Mouse (Mus musculus) hindbrain, embryonic 14.5 days (tissue): ENCODE data around the gene Gmppa. TPM values are rescaled to one million over a fixed set of nuclear protein-coding genes. Genes with fewer than 3 reads are reported as not detected.

Source experiments
- ATAC-seq: fragments of 200-750 bp; cut with Nextera tagmentation; 2 replicates; pipeline ENCODE4 v1.8.0; 2017; ENCODE audit warnings: moderate number of reproducible peaks, mild to moderate bottlenecking, moderate TSS enrichment, moderate library complexity; ENCODE audit not compliant: low FRiP score
- DNase-seq: peaks from one replicate; pipeline ENCODE4 v3.0.0-alpha.2; 2015; ENCODE audit warnings: low spot score
- H3K27ac ChIP-seq: fragments of 300-500 bp; sonication (generic); 2 replicates; pipeline ENCODE4 v1.5.1; 2014; ENCODE audit warnings: mild to moderate bottlenecking, moderate library complexity
- H3K27me3 ChIP-seq: fragments of 300-500 bp; sonication (generic); 2 replicates; pipeline ENCODE4 v1.6.1; 2014; ENCODE audit warnings: mild to moderate bottlenecking, low read length, mixed read lengths; ENCODE audit not compliant: control insufficient read depth, insufficient read depth
- H3K36me3 ChIP-seq: fragments of 300-500 bp; sonication (generic); replicated peaks from 2 replicates; pipeline ENCODE4 v1.6.1; 2014; ENCODE audit not compliant: control insufficient read depth, insufficient read depth
- H3K4me1 ChIP-seq: fragments of 300-500 bp; sonication (generic); replicated peaks from 2 replicates; pipeline ENCODE4 v1.6.1; 2014; ENCODE audit warnings: antibody characterized with exemption, low read length, mixed read lengths; ENCODE audit not compliant: control insufficient read depth, insufficient read depth
- H3K4me2 ChIP-seq: fragments of 300-500 bp; sonication (generic); replicated peaks from 2 replicates; pipeline ENCODE4 v1.6.1; 2014; ENCODE audit warnings: mild to moderate bottlenecking, moderate library complexity
- H3K4me3 ChIP-seq: fragments of 300-500 bp; sonication (generic); replicated peaks from 2 replicates; pipeline ENCODE4 v1.5.1; 2014; ENCODE audit warnings: mild to moderate bottlenecking, low read length
- H3K9ac ChIP-seq: fragments of 300-500 bp; sonication (generic); 2 replicates; pipeline ENCODE4 v1.6.1; 2014
- H3K9me3 ChIP-seq: fragments of 300-500 bp; sonication (generic); 2 replicates; pipeline ENCODE4 v1.6.1; 2016; ENCODE audit warnings: low read length; ENCODE audit not compliant: control insufficient read depth
- WGBS: fragments of 180-500 bp; shearing (Covaris S2); extraction: QIAGEN DNeasy Blood & Tissue Kit; methylation state at CpG from one replicate; pipeline ENCODE4 v1.1.7; 2014; 5-methylcytosine and 5-hydroxymethylcytosine counted together
- polyA plus RNA-seq: library from polyadenylated mRNA; unstranded; fragments of >200 nt; fragmentation: Nextera tagmentation; extraction: Ambion mirVana; gene quantifications from 2 replicates; pipeline ENCODE4 v1.2.1, GENCODE M21; 2014

Gene Gmppa
- polyA plus RNA-seq, result 53.1 and 65.0 TPM in 2 replicates

- Histone ChIP-seq H3K4me1 (peaks cover 11% of the 10 kb centered on the region), H3K4me3 (peak within 1 kb of the TSS; percentile 60), H3K27me3 (no peaks in the 10 kb centered on the region), H3K9me3 (no peaks in the 10 kb centered on the region), H3K27ac (peak within 1 kb of the TSS; percentile 79), H3K36me3 (no peaks in the 10 kb centered on the region), H3K4me2 (peak within 1 kb of the TSS; percentile 73), H3K9ac (peak within 1 kb of the TSS; percentile 78)
- 6% methylated on average over 28 of the region's 28 CpGs for WGBS
- DNase-seq (peak; percentile 89), ATAC-seq (peak; percentile 83)
These were observed at the start of gene Gmppa for GRCm38 (mm10) chr1:75435475-75436328. Gmppa (plus strand) TSS chr1:75435930.

GRCm38 (mm10) chr1:75386149-75386548 is 49.6 kb upstream of the Gmppa start:
- Histone ChIP-seq H3K36me3 (0 out of 2 replicates have a peak, but pooled peaks cover 3% of the 10 kb centered on the region), H3K9me3 (no peaks in the 10 kb centered on the region), H3K27me3 (peaks cover 35% of the 10 kb centered on the region), H3K9ac (peak overlapping the region; percentile 41), H3K4me1 (peaks cover 63% of the 10 kb centered on the region), H3K4me3 (0 out of 2 replicates have a peak overlapping the region, but pooled peaks have one; percentile 9), H3K27ac (no peak overlapping the region), H3K4me2 (peak overlapping the region; percentile 46)
- DNase-seq (no peak), ATAC-seq (0 out of 2 replicates have a peak, but pooled peaks have one; percentile 11)
- WGBS, result 33% methylated on average over 4 of the region's 4 CpGs

GRCm38 (mm10) chr1:75387469-75387928 is 48.2 kb upstream of the Gmppa start:
- ATAC-seq (peak; percentile 9; the same call in 1 of the 2 replicates), DNase-seq (no peak)
- WGBS, result 13% methylated on average over 7 of the region's 7 CpGs
- Histone ChIP-seq H3K4me1 (peaks cover 57% of the 10 kb centered on the region), H3K9ac (peak overlapping the region; percentile 55), H3K27ac (no peak overlapping the region), H3K4me2 (peak overlapping the region; percentile 45), H3K4me3 (no peak overlapping the region; the same call in 1 of the 2 replicates), H3K36me3 (0 out of 2 replicates have a peak, but pooled peaks cover 3% of the 10 kb centered on the region), H3K27me3 (peaks cover 35% of the 10 kb centered on the region), H3K9me3 (no peaks in the 10 kb centered on the region)

DNA sequence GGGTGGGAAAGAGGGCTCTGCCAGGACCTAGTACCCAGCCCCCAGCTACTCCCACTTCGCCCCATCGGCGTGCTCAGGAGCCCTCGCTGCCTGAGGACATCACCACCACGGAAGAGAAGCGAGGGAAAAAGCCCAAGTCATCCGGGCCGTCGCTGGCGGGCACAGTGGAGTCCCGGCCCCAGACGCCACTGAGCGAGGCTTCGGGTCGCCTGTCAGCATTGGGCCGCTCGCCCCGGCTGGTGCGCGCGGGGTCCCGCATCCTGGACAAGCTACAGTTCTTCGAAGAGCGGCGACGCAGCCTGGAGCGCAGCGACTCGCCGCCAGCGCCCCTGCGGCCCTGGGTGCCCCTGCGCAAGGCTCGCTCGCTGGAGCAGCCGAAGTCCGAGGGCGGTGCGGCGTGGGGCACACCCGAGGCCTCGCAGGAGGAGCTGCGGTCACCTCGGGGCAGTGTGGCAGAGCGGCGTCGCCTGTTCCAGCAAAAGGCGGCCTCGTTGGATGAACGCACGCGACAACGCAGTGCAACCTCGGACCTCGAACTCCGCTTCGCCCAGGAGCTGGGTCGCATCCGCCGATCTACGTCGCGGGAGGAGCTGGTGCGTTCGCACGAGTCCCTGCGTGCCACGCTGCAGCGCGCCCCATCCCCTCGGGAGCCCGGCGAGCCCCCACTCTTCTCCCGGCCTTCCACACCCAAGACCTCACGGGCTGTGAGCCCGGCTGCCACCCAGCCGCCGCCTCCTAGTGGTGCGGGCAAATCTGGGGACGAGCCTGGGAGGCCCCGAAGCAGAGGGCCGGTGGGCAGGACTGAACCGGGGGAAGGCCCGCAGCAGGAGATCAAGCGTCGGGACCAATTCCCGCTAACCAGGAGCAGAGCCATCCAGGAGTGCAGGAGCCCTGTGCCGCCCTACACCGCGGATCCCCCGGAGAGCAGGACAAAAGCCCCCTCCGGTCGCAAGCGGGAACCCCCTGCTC is 47.5 kb upstream of the Gmppa start:
- Histone ChIP-seq H3K4me2 (peak overlapping the region; percentile 45), H3K27me3 (peaks cover 35% of the 10 kb centered on the region), H3K4me1 (peaks cover 53% of the 10 kb centered on the region), H3K9ac (peak overlapping the region; percentile 55), H3K9me3 (no peaks in the 10 kb centered on the region), H3K4me3 (peak overlapping the region; percentile 23), H3K27ac (peak overlapping the region; percentile 23; the same call in 1 of the 2 replicates), H3K36me3 (0 out of 2 replicates have a peak, but pooled peaks cover 3% of the 10 kb centered on the region)
- 4% methylated on average over 86 of the region's 94 CpGs for WGBS
- no peak for ATAC-seq
- DNase-seq, result no peak

- no peak for ATAC-seq
- H3K27me3 ChIP-seq, result peaks cover 35% of the 10 kb centered on the region
- no peak for DNase-seq
- H3K4me1 ChIP-seq, result peaks cover 56% of the 10 kb centered on the region
- peak overlapping the region; percentile 55; the same call in 1 of the 2 replicates for H3K9ac ChIP-seq
- H3K9me3 ChIP-seq, result no peaks in the 10 kb centered on the region
- WGBS, result 19% methylated on average over 23 of the region's 23 CpGs
- 0 out of 2 replicates have a peak, but pooled peaks cover 3% of the 10 kb centered on the region for H3K36me3 ChIP-seq
- peak overlapping the region; percentile 45 for H3K4me2 ChIP-seq
- no peak overlapping the region for H3K27ac ChIP-seq
- peak overlapping the region; percentile 23; the same call in 1 of the 2 replicates for H3K4me3 ChIP-seq
These were observed 46.7 kb upstream of the Gmppa start for GRCm38 (mm10) chr1:75388898-75389515.

- Histone ChIP-seq H3K27ac (no peak overlapping the region), H3K9me3 (no peaks in the 10 kb centered on the region), H3K4me3 (no peak overlapping the region), H3K27me3 (peaks cover 17% of the 10 kb centered on the region), H3K36me3 (peaks cover 3% of the 10 kb centered on the region; the same call in 1 of the 2 replicates), H3K9ac (no peak overlapping the region), H3K4me2 (no peak overlapping the region), H3K4me1 (peaks cover 23% of the 10 kb centered on the region)
- no peak for DNase-seq
- ATAC-seq, result no peak
- WGBS, result 57% methylated on average over 9 of the region's 9 CpGs
These were observed 42.6 kb upstream of the Gmppa start for GRCm38 (mm10) chr1:75393139-75393538.

- no peaks in the 10 kb centered on the region for H3K9me3 ChIP-seq
- H3K4me1 ChIP-seq, result peaks cover 18% of the 10 kb centered on the region
- no peak for ATAC-seq
- DNase-seq, result no peak
- no peak overlapping the region for H3K4me2 ChIP-seq
- H3K36me3 ChIP-seq, result peaks cover 3% of the 10 kb centered on the region; the same call in 1 of the 2 replicates
- H3K27ac ChIP-seq, result no peak overlapping the region; the same call in 1 of the 2 replicates
- H3K4me3 ChIP-seq, result no peak overlapping the region
- H3K27me3 ChIP-seq, result peaks cover 10% of the 10 kb centered on the region
- 95% methylated on average over 3 of the region's 3 CpGs for WGBS
- no peak overlapping the region for H3K9ac ChIP-seq
These were observed 41.9 kb upstream of the Gmppa start for GRCm38 (mm10) chr1:75393846-75394245.

- peaks cover 21% of the 10 kb centered on the region for H3K4me1 ChIP-seq
- H3K27ac ChIP-seq, result no peak overlapping the region
- H3K4me3 ChIP-seq, result no peak overlapping the region
- no peaks in the 10 kb centered on the region for H3K27me3 ChIP-seq
- ATAC-seq (peak; percentile 39; the same call in 1 of the 2 replicates), DNase-seq (peak; percentile 58)
- H3K4me2 ChIP-seq, result no peak overlapping the region
- no peaks in the 10 kb centered on the region for H3K9me3 ChIP-seq
- no peak overlapping the region for H3K9ac ChIP-seq
- peaks cover 25% of the 10 kb centered on the region for H3K36me3 ChIP-seq
- 11% methylated on average over 9 of the region's 9 CpGs for WGBS
These were observed 36.8 kb upstream of the Gmppa start for GRCm38 (mm10) chr1:75398761-75399402.
